Mouse (Mus musculus) embryo, embryonic 11 days (tissue): ENCODE data around the gene Mcee.

Experiments
- DNase-seq: peaks from one replicate; pipeline ENCODE4 v3.0.0-alpha.2; 2015

Gene Mcee

DNA sequence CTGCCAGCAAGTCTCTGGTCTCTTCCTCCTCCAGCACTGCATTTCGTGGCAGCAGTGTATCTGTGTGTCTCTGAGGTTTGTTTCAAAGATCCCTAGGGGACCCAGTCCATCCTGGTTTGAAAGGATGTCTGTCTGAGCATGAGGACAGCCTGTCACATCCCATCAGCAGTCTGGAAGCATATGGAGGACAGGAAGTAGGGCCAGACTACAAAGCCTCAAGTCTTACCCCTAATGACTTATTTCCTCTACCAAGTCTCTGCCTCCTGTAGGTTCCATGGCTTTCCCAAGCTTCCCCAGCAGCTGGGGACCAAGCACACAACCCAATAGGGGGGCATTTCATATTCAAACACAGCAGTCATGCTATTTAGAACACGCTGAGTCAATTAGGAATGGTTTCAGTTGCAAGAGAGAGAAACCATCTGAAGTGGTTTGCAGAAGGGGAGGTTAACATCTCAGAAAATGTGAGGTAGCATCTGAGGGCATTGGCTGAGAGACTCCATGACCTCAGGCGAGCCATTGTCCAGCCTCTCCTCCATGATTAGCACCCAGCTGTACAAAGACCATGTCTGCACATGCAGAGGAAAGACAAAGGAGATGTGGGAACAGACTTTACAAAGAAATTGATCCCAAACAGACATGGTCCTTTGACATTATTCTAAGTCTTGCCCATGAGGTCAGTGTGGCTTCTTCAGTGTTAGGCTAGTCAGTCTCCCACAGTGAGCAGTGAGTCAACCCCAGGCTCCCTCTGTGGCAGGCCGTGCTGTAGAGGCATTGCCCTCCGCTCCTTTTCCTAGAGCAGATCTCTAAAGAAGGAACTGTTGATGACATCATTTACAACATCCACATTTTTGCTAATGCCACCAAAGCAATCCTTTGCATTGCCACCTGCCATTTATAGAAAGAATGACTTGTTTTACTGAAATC is 47.5 kb downstream of the Mcee start:
- peak; percentile 14 for DNase-seq

DNA sequence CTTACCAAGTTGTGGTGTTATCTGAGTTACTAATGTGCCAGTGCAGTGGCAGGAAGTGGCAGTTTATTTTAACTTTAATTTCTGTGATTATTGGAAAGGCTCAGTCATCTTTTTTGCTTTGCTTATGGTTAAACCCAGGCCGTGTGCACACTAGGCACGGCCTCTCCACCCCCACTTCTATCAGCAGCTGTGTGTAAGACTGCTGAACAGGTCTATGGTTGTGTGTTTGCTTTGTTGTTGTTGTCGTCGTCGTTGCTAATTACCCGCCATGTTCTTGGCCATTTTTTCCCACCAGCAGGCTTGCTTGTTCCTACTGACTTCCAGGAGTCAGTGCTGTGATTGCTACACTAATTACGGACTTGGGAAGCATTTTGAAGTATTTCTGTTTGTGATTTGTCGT is 48.1 kb downstream of the Mcee start:
- no peak for DNase-seq

DNA sequence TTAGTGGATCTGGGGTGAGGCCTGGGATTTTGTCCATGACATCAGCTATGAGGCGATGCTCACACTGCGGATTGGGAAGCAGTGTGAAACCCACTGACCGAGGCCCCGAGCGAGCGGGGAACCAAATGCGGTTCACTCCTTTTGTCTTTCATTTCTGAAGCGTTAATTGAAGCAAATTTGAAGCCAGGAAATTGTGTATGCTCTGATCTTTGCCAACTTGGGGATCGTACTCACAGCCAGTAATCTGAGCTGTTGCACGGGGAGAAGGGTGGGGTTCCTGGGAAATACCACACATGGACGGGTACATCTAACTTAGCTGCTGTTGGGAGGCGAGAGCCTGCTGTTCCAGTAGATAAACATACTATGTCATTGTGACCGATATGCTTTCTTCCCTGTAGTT is 58.2 kb downstream of the Mcee start:
- no peak for DNase-seq

DNA sequence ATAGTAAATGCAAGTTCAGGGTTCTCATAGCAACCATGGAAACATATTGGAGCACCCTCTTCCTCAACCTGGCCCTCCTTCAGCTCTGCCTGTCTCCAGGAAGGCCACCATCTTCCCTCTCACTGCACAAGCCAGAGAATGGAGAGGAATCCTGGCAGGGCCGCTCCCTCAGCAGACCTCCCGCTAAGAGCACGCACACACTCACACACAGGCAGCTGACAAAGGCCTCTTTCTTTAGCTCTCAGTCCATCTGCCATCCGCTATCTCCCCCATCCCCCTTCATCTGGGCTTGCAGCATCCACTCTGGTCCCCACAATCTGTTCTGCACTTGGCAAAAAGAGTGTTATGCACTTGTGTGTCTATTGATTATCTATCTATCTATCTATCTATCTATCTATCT is 59.0 kb downstream of the Mcee start:
- peak; percentile 34 for DNase-seq

DNA sequence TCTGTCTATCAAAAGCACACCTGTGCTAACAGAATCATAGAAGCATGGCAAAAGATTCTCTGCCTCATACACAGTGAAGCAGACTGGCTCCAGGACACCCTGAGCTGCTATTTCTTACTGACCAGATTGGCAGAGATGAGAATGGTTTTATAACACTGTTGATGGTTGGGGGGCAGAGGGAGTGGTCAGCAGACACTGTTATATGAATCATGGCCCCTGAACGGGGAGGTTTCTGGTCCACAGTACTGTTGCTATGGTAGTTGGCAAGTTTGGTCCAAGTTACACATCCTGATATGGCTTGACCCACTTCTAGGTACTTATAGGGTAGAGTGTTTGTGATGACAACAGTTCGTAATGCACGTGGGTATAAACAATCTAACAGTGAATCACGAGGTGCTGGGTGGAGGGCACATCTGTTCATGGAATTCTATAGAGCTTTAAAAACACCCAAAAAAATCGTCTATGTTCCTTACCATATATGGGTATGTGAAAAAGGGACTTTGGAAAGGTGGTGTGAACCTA is 59.5 kb downstream of the Mcee start:
- no peak for DNase-seq

DNA sequence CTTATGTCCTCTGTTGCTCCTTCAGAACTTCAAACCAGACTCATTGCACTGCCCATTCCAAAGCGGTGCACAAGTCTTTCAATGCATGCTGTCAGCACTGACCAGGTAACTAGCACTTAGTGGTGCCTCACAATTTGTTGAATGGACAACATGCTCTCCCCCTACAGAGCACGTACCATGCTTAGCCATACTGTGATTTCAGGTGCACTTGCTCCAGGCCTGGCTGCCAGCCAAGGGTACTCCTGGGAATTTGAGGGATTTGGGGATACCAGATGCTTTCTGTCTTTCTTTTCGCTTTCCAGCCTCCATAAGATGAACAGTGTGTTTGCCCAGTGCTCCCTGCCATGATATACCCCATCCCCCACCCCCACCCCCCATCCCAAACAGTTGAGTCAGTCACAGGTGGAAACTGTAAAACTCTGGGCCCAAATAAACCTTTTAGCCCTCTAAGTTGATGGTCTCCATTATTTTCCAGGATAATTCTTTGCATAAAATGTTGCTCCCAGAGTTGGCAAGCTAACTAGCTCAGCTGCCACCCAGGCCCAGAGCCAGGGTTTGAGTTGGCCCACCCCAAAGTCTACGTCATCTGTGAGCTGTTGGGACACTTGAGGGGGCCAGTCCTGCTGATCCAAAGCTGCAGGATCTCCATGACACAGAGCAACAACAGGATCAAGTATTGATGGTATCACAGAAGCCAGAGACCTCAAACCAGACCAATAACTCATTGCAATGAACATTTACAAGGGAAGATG is 60.2 kb downstream of the Mcee start:
- no peak for DNase-seq

DNA sequence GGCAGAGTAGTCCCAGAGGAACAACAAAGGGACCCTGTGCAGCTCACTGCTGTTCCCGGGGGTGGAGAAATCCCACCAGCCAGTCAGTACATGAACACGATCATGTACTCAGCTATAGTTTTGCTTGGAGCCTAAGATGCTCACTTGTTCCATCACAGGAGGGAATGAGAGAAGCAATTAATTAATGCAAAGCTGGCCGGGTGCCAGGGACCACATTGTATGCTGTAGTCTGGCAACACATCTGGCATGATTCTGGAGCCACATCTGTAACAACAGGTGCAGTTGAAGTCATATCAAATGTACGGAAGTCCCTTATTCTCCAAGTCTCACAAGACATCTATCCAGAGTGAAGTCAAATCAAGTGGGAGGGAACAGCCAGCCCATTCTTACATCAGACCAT is 63.8 kb downstream of the Mcee start:
- no peak for DNase-seq

DNA sequence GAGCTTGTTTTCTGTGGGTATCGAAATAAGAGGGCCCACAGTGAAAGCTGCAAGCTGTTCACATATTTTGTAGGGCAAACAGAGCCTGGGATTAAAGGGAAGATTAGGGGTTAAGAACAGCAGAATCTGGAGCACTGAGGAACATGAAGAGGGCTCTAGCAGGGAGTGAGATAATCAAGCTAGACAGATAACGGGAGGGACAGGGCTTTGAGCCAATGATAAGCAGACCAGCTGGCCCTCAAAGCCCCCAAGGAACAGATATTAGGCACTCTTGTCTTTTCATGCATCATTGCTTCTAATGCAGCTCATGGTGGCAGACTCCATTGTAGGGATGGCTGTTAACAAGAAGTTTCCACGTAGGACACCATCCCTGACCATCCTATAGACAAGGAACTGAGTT is 64.3 kb downstream of the Mcee start:
- no peak for DNase-seq

DNA sequence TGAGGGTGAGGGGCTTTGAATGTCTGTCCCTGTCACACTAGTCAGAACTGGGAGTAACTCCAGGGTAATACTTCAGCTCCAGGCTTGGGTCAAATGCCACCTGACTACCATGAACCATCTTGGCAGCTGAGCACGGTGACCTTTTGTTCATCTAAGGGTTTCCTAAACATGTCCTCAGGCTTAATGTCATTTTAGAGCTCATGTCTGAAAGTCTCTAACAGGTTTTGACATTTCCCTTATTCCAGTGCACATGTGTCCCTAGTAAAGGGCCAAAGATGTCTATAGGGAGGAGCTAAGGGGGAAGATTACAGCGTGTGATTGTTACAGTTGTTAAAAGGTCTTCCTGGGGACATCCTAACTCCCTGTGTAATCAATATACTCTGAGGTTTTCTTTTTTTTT is 65.4 kb downstream of the Mcee start:
- no peak for DNase-seq
